Mouse (Mus musculus): ENCODE data around the gene Paip2b. TPM values are rescaled to one million over a fixed set of nuclear protein-coding genes. Genes with fewer than 3 reads are reported as not detected.

Gene Paip2b
- polyA plus RNA-seq (2012; ENCODE audit: low replicate concordance), result 5.0 and 6.2 TPM in 2 replicates

GRCm38 (mm10) chr6:83831606-83832123 lies at the start of gene Paip2b:
Gene Paip2b, minus strand, starts transcription at chr6:83831741.

GRCm38 (mm10) chr6:83866954-83867597 lies 35.5 kb upstream of the Paip2b start, which contains the start of gene Zfp638:
Gene Zfp638, plus strand, starts transcription at chr6:83867109.

GRCm38 (mm10) chr6:83794760-83795296 lies 36.7 kb downstream of the Paip2b start, which contains the start of gene Nagk:
Gene Nagk, plus strand, starts transcription at chr6:83794982.

GRCm38 (mm10) chr6:83775638-83776293 lies 55.8 kb downstream of the Paip2b start, which contains the start of gene Tex261:
Gene Tex261, minus strand, starts transcription at chr6:83775813.

GRCm38 (mm10) chr6:83762344-83762743 lies 69.2 kb downstream of the Paip2b start, which contains the start of gene Ankrd53:
Gene Ankrd53, plus strand, starts transcription at chr6:83762644.

Other genes with a start within 250 kb of the Paip2b start
- gene Clec4f, start 175.6 kb downstream of the Paip2b start, polyA plus RNA-seq (2012; ENCODE audit: low replicate concordance), result not detected in 2 replicates
- gene Cd207, start 153.9 kb downstream of the Paip2b start, polyA plus RNA-seq (2012; ENCODE audit: low replicate concordance), result 0.15 and 0.23 TPM in 2 replicates
- gene Vax2, start 120.5 kb downstream of the Paip2b start, polyA plus RNA-seq (2012; ENCODE audit: low replicate concordance), result 0.19 and 0.24 TPM in 2 replicates
- gene Atp6v1b1, start 88.8 kb downstream of the Paip2b start, polyA plus RNA-seq (2012; ENCODE audit: low replicate concordance), result not detected in 2 replicates
- gene Ankrd53, start 69.1 kb downstream of the Paip2b start, polyA plus RNA-seq (2012; ENCODE audit: low replicate concordance), result not detected in 2 replicates
- 44.1 and 49.6 TPM in 2 replicates for gene Tex261, start 55.9 kb downstream of the Paip2b start, polyA plus RNA-seq (2012; ENCODE audit: low replicate concordance)
- gene Nagk, start 36.8 kb downstream of the Paip2b start, polyA plus RNA-seq (2012; ENCODE audit: low replicate concordance), result 2.7 and 2.9 TPM in 2 replicates
- 5.2 and 6.7 TPM in 2 replicates for gene Zfp638, start 35.4 kb upstream of the Paip2b start, polyA plus RNA-seq (2012; ENCODE audit: low replicate concordance)
- gene Dysf, start 176.8 kb upstream of the Paip2b start, polyA plus RNA-seq (2012; ENCODE audit: low replicate concordance), result 1.5 and 13.9 TPM in 2 replicates